Mouse (Mus musculus): Measurements from ENCODE around the gene Dglucy. TPM values are rescaled to one million over a fixed set of nuclear protein-coding genes. Genes with fewer than 3 reads are reported as not detected.

Gene Dglucy
- 4.3 and 8.4 TPM in 2 replicates for polyA plus RNA-seq (2015; fragmentation: Nextera tagmentation; extraction: Ambion mirVana)

DNA sequence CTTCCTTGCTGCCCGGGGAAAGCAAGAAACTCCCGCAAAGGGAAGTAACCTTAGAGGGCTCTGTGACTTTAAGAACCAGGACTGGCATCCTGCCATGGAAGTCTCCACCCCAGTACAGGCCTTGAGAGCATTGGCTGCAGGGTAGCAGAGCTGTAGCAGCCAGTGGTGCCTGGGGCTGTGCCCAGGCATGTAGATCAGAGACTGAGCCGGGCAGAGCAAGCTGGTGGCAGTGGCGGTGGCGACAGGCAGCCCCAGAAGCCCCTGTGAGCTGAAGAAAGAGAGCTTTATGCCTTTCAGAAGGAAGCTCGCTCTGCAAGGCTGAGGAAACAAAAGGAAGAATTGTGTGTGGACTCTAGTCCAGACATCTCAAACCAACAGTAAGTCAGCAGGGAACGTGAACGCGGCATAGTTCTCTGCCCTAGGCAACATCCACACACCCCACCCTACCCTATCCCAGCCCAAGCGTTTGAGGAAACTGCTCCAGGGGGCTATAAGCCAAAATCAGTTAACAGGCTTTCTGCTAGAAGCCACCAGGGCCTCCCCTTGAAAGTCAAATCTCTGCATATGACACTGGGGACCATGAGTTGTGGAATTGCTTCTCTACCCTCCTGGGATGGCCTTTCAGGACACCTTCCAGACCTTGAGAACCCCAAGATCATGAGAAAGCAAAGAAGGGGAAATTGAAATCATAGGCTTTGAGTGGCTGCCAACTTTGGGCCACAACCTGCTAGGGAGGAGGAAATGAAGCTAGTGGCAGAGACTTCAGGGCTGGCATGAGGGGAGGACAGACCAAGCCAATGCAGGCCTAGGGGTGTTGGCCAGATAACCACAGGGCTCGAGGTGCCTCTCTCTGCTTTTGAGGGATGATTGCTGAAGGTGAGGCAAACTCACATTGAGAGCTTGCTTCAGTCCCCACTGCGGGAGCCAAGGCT lies at the start of gene Dglucy:
TSS of gene Dglucy (plus strand) at position 124 of the 932 bp plus-strand sequence.

DNA sequence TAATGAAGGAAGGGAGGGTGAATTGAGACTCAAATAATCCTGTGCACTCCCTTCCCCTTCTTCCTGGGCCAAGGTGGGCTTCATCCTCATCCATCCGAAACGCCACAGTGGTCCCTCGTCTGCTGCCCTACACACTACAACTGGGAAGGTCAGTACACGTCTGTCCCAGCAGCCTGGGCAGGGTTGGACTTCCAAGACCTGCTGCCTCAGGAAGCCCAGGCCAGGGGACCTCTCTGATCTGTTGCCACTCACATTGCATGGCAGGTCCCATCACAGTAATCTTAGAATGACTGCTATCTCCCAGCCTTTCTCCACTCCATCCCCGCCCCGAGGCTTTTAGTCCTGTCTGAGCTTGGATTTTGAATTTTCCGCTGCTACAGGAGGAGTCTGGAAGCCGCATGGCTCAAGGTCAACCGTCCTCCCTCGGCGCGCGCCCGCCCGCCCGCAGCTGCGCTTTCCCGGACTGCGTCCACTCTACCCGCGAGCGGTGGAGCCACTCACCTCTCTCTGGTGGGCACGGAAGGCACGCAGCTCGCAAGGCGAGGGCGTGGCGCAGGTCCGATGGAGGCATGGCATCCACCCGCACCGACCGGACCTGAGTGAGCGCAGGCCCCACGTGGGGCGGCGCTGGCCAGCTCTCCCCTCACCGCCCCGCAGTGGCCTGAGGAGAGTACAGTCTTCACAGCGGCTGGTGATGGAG lies 128.9 kb downstream of the Dglucy start, which contains the start of gene Gpr68:
TSS of gene Gpr68 (minus strand) at position 601 of the 700 bp plus-strand sequence.

Other genes starting within 250 kb of the Dglucy start
- 1.8 and 2.5 TPM in 2 replicates for gene Rps6ka5, start 52.1 kb upstream of the Dglucy start, polyA plus RNA-seq (2015; fragmentation: Nextera tagmentation; extraction: Ambion mirVana)
- 1.2 TPM in 2 replicates for gene Gpr68, start 129.1 kb downstream of the Dglucy start, polyA plus RNA-seq (2015; fragmentation: Nextera tagmentation; extraction: Ambion mirVana)
- 1.5 and 2.0 TPM in 2 replicates for gene Ccdc88c, start 250.0 kb downstream of the Dglucy start, polyA plus RNA-seq (2015; fragmentation: Nextera tagmentation; extraction: Ambion mirVana)

Data from adrenal gland, postnatal 0 days (tissue).